Mouse (Mus musculus) liver, embryonic 14.5 days (tissue): Measurements from ENCODE around the gene Irf1.

Experiments
- CTCF ChIP-seq: IDR thresholded peaks from 2 replicates; pipeline ENCODE4 v1.5.1; 2016; ENCODE audit warnings: antibody characterized with exemption, low read depth, control low read depth
- EP300 ChIP-seq: IDR thresholded peaks from 2 replicates; pipeline ENCODE4 v1.6.1; 2016; ENCODE audit warnings: antibody characterized with exemption, low read depth

DNA sequence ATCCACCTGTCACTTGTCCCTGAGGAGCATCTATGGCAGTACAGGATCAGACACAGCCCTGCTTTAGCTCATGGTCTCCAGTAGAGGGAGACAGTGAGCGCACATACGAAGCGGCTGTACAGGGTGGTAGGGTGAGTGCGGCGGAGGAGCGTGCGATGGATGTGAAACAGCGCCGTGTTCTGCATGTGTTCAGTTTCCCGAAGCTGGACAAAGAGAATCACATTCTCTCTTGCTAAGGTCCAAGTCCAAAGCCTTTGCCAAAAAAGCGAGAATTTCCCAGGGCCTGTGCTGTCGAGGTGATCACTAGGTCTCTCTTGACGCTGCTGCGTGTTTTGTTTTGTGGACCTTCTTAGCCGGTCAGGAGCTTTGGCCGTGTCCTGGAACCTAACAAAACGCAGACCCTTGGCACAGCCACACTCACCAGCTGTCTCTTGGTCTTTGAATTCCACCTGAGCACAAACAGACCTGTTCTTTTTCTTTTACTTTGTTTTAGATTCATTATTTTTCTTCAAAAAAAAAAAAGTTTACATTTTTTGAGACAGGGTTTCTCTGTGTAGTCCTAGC lies 34.0 kb upstream of the Irf1 start:
- TF ChIP-seq CTCF (peak; percentile 98), EP300 (no peak)
